Mouse (Mus musculus) adrenal gland, adult 10 weeks (tissue): Measurements from ENCODE around the gene Tmed10. TPM values are rescaled to one million over a fixed set of nuclear protein-coding genes. Genes with fewer than 3 reads are reported as not detected.

ENCODE experiments used
- polyA plus RNA-seq: library from polyadenylated mRNA; stranded (reverse); fragments of 350-450 nt; fragmentation: Illumina TruSeq; extraction: RNeasy Lipid Tissue Mini Kit (QIAGEN cat#74804); gene quantifications from one replicate; pipeline ENCODE4 v1.2.3, GENCODE M21; 2014; ENCODE audit warnings: low read depth, low replicate concordance

Gene Tmed10
- 518 TPM for polyA plus RNA-seq

GRCm38 (mm10) chr12:85374561-85375272 is at the start of gene Tmed10:
Tmed10 (minus strand) TSS chr12:85374847.

GRCm38 (mm10) chr12:85339243-85339729 is 35.4 kb downstream of the Tmed10 start, which contains the start of gene Nek9:
Nek9 (minus strand) TSS chr12:85339362.

Other genes with a start within 250 kb of the Tmed10 start
- gene Rps6kl1, start 223.6 kb downstream of the Tmed10 start, polyA plus RNA-seq, result not detected
- gene Pgf, start 197.1 kb downstream of the Tmed10 start, polyA plus RNA-seq, result not detected
- gene Eif2b2, start 155.4 kb downstream of the Tmed10 start, polyA plus RNA-seq, result 4.0 TPM
- gene Mlh3, start 104.2 kb downstream of the Tmed10 start, polyA plus RNA-seq, result 30.3 TPM
- 32.1 TPM for gene Acyp1, start 86.4 kb downstream of the Tmed10 start, polyA plus RNA-seq
- 0.70 TPM for gene Zc2hc1c, start 86.3 kb downstream of the Tmed10 start, polyA plus RNA-seq
- 85.3 TPM for gene Nek9, start 35.5 kb downstream of the Tmed10 start, polyA plus RNA-seq
- 41.4 TPM for gene Fos, start 99.0 kb upstream of the Tmed10 start, polyA plus RNA-seq
- 0.87 TPM for gene Jdp2, start 224.2 kb upstream of the Tmed10 start, polyA plus RNA-seq